Mouse (Mus musculus): Measurements from ENCODE around the gene Odf3l2. TPM values are rescaled to one million over a fixed set of nuclear protein-coding genes. Genes with fewer than 3 reads are reported as not detected.

Odf3l2 gene
- polyA plus RNA-seq (2014; fragmentation: Nextera tagmentation; extraction: Ambion mirVana), result 0.20 TPM in 1 of 2 replicates, not detected in the other

DNA sequence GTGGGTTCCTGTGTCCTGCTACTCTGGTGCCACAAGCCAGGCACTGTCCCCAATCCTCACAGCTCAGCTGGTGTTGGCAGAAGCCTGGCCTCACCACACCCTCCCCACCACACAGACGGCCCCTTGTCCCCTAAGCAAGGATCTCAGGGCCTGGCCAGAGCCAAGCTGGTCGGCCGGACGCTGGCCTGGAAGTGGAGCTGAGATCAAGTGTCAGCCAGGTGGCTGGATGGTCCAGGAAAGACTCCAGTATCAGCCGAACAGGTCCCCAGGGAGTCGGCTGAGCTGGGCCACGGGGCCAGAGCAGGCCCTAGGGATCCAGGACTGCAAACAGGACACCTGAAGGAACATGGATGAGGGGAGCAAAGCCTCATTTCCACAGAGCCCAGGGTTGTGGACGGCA, at the start of gene Odf3l2:
Odf3l2 (minus strand) TSS at position 28 of the 400 bp plus-strand sequence.
- Histone ChIP-seq H3K4me1 (ENCODE audit: control insufficient read depth, insufficient read depth, low read length) (no peaks in the 10 kb centered on the region), H3K4me3 (ENCODE audit: low read depth, low read length) (no peak within 1 kb of the TSS), H3K9ac (replicated peaks; ENCODE audit: low read depth, low read length) (no peak within 1 kb of the TSS), H3K4me2 (replicated peaks; ENCODE audit: low read depth, low read length) (no peak within 1 kb of the TSS), H3K27ac (ENCODE audit: low read length) (no peak within 1 kb of the TSS), H3K9me3 (ENCODE audit: control insufficient read depth, low read depth, low read length) (no peaks in the 10 kb centered on the region), H3K27me3 (ENCODE audit: control insufficient read depth, insufficient read depth, low read length) (no peaks in the 10 kb centered on the region), H3K36me3 (ENCODE audit: control insufficient read depth, insufficient read depth, low read length) (no peaks in the 10 kb centered on the region)
- 69% methylated on average over 8 of the region's 8 CpGs for WGBS
- ATAC-seq (ENCODE audit: insufficient number of reproducible peaks, insufficient read depth, low FRiP score, low read depth), result no peak

- no peaks in the 10 kb centered on the region for H3K27me3 ChIP-seq (ENCODE audit: control insufficient read depth, insufficient read depth, low read length)
- no peak overlapping the region for H3K4me2 ChIP-seq (replicated peaks; ENCODE audit: low read depth, low read length)
- no peak for ATAC-seq (ENCODE audit: insufficient number of reproducible peaks, insufficient read depth, low FRiP score, low read depth)
- peaks cover 1% of the 10 kb centered on the region for H3K36me3 ChIP-seq (ENCODE audit: control insufficient read depth, insufficient read depth, low read length)
- H3K4me3 ChIP-seq (ENCODE audit: low read depth, low read length), result no peak overlapping the region
- H3K9me3 ChIP-seq (ENCODE audit: control insufficient read depth, low read depth, low read length), result peaks cover 2% of the 10 kb centered on the region; the same call in 1 of the 2 replicates
- H3K9ac ChIP-seq (replicated peaks; ENCODE audit: low read depth, low read length), result no peak overlapping the region
- no peak overlapping the region for H3K27ac ChIP-seq (ENCODE audit: low read length)
- WGBS, result 85% methylated on average over 6 of the region's 6 CpGs
- peaks cover 15% of the 10 kb centered on the region; the same call in 1 of the 2 replicates for H3K4me1 ChIP-seq (ENCODE audit: control insufficient read depth, insufficient read depth, low read length)
Observed at GRCm38 (mm10) chr10:79694379-79694655, 48.8 kb upstream of the Odf3l2 start.

- Histone ChIP-seq H3K4me2 (replicated peaks; ENCODE audit: low read depth, low read length) (no peak overlapping the region), H3K27me3 (ENCODE audit: control insufficient read depth, insufficient read depth, low read length) (no peaks in the 10 kb centered on the region)
- WGBS, result 64% methylated on average over 12 of the region's 12 CpGs
Observed at GRCm38 (mm10) chr10:79693580-79694378, 48.2 kb upstream of the Odf3l2 start.

GRCm38 (mm10) chr10:79691986-79692548, 46.5 kb upstream of the Odf3l2 start:
- peaks cover 15% of the 10 kb centered on the region; the same call in 1 of the 2 replicates for H3K4me1 ChIP-seq (ENCODE audit: control insufficient read depth, insufficient read depth, low read length)
- WGBS, result 96% methylated on average over 2 of the region's 2 CpGs
- H3K9me3 ChIP-seq (ENCODE audit: control insufficient read depth, low read depth, low read length), result peaks cover 2% of the 10 kb centered on the region; the same call in 1 of the 2 replicates
- no peak overlapping the region for H3K4me3 ChIP-seq (ENCODE audit: low read depth, low read length)
- H3K9ac ChIP-seq (replicated peaks; ENCODE audit: low read depth, low read length), result no peak overlapping the region
- no peaks in the 10 kb centered on the region for H3K27me3 ChIP-seq (ENCODE audit: control insufficient read depth, insufficient read depth, low read length)
- H3K36me3 ChIP-seq (ENCODE audit: control insufficient read depth, insufficient read depth, low read length), result peaks cover 22% of the 10 kb centered on the region
- H3K27ac ChIP-seq (ENCODE audit: low read length), result no peak overlapping the region
- ATAC-seq (ENCODE audit: insufficient number of reproducible peaks, insufficient read depth, low FRiP score, low read depth), result no peak
- no peak overlapping the region for H3K4me2 ChIP-seq (replicated peaks; ENCODE audit: low read depth, low read length)

More at GRCm38 (mm10) chr10:79693580-79694378, 48.2 kb upstream of the Odf3l2 start:
- peaks cover 15% of the 10 kb centered on the region; the same call in 1 of the 2 replicates for H3K4me1 ChIP-seq (ENCODE audit: control insufficient read depth, insufficient read depth, low read length)
- peaks cover 6% of the 10 kb centered on the region for H3K36me3 ChIP-seq (ENCODE audit: control insufficient read depth, insufficient read depth, low read length)
- H3K9ac ChIP-seq (replicated peaks; ENCODE audit: low read depth, low read length), result no peak overlapping the region
- H3K4me3 ChIP-seq (ENCODE audit: low read depth, low read length), result no peak overlapping the region
- ATAC-seq (ENCODE audit: insufficient number of reproducible peaks, insufficient read depth, low FRiP score, low read depth), result no peak
- no peak overlapping the region for H3K27ac ChIP-seq (ENCODE audit: low read length)
- H3K9me3 ChIP-seq (ENCODE audit: control insufficient read depth, low read depth, low read length), result peaks cover 2% of the 10 kb centered on the region; the same call in 1 of the 2 replicates

DNA sequence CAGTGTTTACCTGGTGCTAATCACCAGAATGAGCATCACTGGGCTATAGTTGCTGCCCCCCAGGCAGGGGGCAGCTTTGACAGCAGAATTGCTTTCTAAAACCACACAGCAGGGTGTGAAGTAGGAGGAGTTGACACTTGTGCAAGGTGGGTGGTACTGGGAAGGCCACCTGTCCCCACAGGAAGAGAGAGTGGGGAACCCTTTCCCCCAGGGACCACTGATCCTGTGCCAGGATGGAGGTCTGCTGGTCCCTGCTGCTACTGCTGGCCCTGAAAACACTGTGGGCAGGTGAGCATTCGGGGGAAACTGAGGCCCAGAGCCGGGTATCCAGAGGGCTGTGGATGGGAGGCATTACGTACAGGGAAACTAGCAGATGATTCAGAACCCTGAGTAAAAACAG, 43.6 kb upstream of the Odf3l2 start:
- Histone ChIP-seq H3K36me3 (ENCODE audit: control insufficient read depth, insufficient read depth, low read length) (peaks cover 49% of the 10 kb centered on the region), H3K4me1 (ENCODE audit: control insufficient read depth, insufficient read depth, low read length) (no peaks in the 10 kb centered on the region), H3K4me3 (ENCODE audit: low read depth, low read length) (no peak overlapping the region), H3K4me2 (replicated peaks; ENCODE audit: low read depth, low read length) (no peak overlapping the region), H3K9me3 (ENCODE audit: control insufficient read depth, low read depth, low read length) (peaks cover 2% of the 10 kb centered on the region; the same call in 1 of the 2 replicates), H3K9ac (replicated peaks; ENCODE audit: low read depth, low read length) (no peak overlapping the region), H3K27me3 (ENCODE audit: control insufficient read depth, insufficient read depth, low read length) (no peaks in the 10 kb centered on the region), H3K27ac (ENCODE audit: low read length) (no peak overlapping the region)
- ATAC-seq (ENCODE audit: insufficient number of reproducible peaks, insufficient read depth, low FRiP score, low read depth), result no peak
- WGBS, result 88% methylated on average over 3 of the region's 3 CpGs

DNA sequence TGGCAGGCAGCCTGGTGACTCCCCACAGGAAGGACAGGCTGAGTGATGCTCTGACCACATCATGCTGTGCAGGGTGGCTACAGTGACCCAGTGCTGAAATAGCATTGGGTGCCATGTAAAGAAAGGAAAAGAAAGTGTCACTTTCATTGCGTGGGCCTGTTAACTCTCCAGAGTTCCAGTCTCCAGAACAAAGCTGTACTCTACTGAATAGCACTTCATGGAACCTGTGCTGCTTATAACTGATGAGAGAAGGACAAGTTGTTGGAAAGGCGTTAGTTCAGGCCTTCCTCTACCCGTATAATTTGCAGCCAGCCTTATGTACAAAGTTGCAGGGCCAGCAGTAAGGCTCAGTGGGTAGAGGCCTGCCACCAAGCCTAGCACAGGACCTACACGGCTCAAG, 43.2 kb upstream of the Odf3l2 start, which contains the start of gene Gzmm:
Gzmm (plus strand) TSS at position 301 of the 400 bp plus-strand sequence.
- H3K4me2 ChIP-seq (replicated peaks; ENCODE audit: low read depth, low read length), result no peak within 1 kb of the TSS
- no peak within 1 kb of the TSS for H3K4me3 ChIP-seq (ENCODE audit: low read depth, low read length)
- H3K9me3 ChIP-seq (ENCODE audit: control insufficient read depth, low read depth, low read length), result peaks cover 2% of the 10 kb centered on the region; the same call in 1 of the 2 replicates
- WGBS, result 81% methylated on average over 4 of the region's 4 CpGs
- peaks cover 52% of the 10 kb centered on the region for H3K36me3 ChIP-seq (ENCODE audit: control insufficient read depth, insufficient read depth, low read length)
- no peaks in the 10 kb centered on the region for H3K27me3 ChIP-seq (ENCODE audit: control insufficient read depth, insufficient read depth, low read length)
- H3K27ac ChIP-seq (ENCODE audit: low read length), result no peak within 1 kb of the TSS
- H3K9ac ChIP-seq (replicated peaks; ENCODE audit: low read depth, low read length), result no peak within 1 kb of the TSS
- ATAC-seq (ENCODE audit: insufficient number of reproducible peaks, insufficient read depth, low FRiP score, low read depth), result no peak
- peaks cover 4% of the 10 kb centered on the region; the same call in 1 of the 2 replicates for H3K4me1 ChIP-seq (ENCODE audit: control insufficient read depth, insufficient read depth, low read length)

GRCm38 (mm10) chr10:79687513-79687912, 42.0 kb upstream of the Odf3l2 start:
- Histone ChIP-seq H3K36me3 (ENCODE audit: control insufficient read depth, insufficient read depth, low read length) (peaks cover 52% of the 10 kb centered on the region), H3K4me2 (replicated peaks; ENCODE audit: low read depth, low read length) (no peak overlapping the region), H3K27ac (ENCODE audit: low read length) (no peak overlapping the region), H3K4me3 (ENCODE audit: low read depth, low read length) (no peak overlapping the region), H3K27me3 (ENCODE audit: control insufficient read depth, insufficient read depth, low read length) (no peaks in the 10 kb centered on the region), H3K9me3 (ENCODE audit: control insufficient read depth, low read depth, low read length) (peaks cover 2% of the 10 kb centered on the region; the same call in 1 of the 2 replicates), H3K4me1 (ENCODE audit: control insufficient read depth, insufficient read depth, low read length) (peaks cover 13% of the 10 kb centered on the region; the same call in 1 of the 2 replicates), H3K9ac (replicated peaks; ENCODE audit: low read depth, low read length) (no peak overlapping the region)
- ATAC-seq (ENCODE audit: insufficient number of reproducible peaks, insufficient read depth, low FRiP score, low read depth), result no peak
- 94% methylated on average over 6 of the region's 6 CpGs for WGBS

- peaks cover 52% of the 10 kb centered on the region for H3K36me3 ChIP-seq (ENCODE audit: control insufficient read depth, insufficient read depth, low read length)
- peaks cover 13% of the 10 kb centered on the region; the same call in 1 of the 2 replicates for H3K4me1 ChIP-seq (ENCODE audit: control insufficient read depth, insufficient read depth, low read length)
- 93% methylated on average over 1 of the region's 1 CpGs for WGBS
- ATAC-seq (ENCODE audit: insufficient number of reproducible peaks, insufficient read depth, low FRiP score, low read depth), result no peak
- H3K27me3 ChIP-seq (ENCODE audit: control insufficient read depth, insufficient read depth, low read length), result no peaks in the 10 kb centered on the region
- H3K9me3 ChIP-seq (ENCODE audit: control insufficient read depth, low read depth, low read length), result no peaks in the 10 kb centered on the region
- H3K4me2 ChIP-seq (replicated peaks; ENCODE audit: low read depth, low read length), result no peak overlapping the region
- H3K9ac ChIP-seq (replicated peaks; ENCODE audit: low read depth, low read length), result no peak overlapping the region
- H3K27ac ChIP-seq (ENCODE audit: low read length), result no peak overlapping the region
- H3K4me3 ChIP-seq (ENCODE audit: low read depth, low read length), result no peak overlapping the region
Observed at GRCm38 (mm10) chr10:79686691-79687090, 41.2 kb upstream of the Odf3l2 start.
